Mouse (Mus musculus) thymus, adult 18-20 months (tissue): Measurements from ENCODE around the gene Uqcr10.

ENCODE experiments used
- DNase-seq, 2 experiments: peaks; one replicate each; pipeline ENCODE4 v3.0.0; 2022; ENCODE audit warnings: mixed read lengths in 2 of 2

Uqcr10 gene

GRCm38 (mm10) chr11:4674593-4674992 lies 29.5 kb downstream of the Uqcr10 start:
- no peak for DNase-seq

GRCm38 (mm10) chr11:4671736-4672135 lies 32.4 kb downstream of the Uqcr10 start:
- DNase-seq = no peak

GRCm38 (mm10) chr11:4662496-4662878 lies 41.7 kb downstream of the Uqcr10 start:
- DNase-seq = no peak

GRCm38 (mm10) chr11:4661871-4662495 lies 42.2 kb downstream of the Uqcr10 start:
- DNase-seq = no peak

GRCm38 (mm10) chr11:4661324-4661723 lies 42.8 kb downstream of the Uqcr10 start:
- DNase-seq = no peak

- DNase-seq = no peak
Measured at GRCm38 (mm10) chr11:4660309-4661025, 43.7 kb downstream of the Uqcr10 start.

- no peak for DNase-seq
Measured at GRCm38 (mm10) chr11:4659818-4660217, 44.3 kb downstream of the Uqcr10 start.
